Mouse (Mus musculus) heart, adult 18-20 months (tissue): ENCODE data around the gene Alg1. TPM values are rescaled to one million over a fixed set of nuclear protein-coding genes. Genes with fewer than 3 reads are reported as not detected.
"Not testable (repeated sequence)": the region's sequence is repeated elsewhere in the genome, so short reads cannot be mapped to it uniquely, and the experiment has no call there.

ENCODE experiments used
- DNase-seq, 2 experiments: peaks; one replicate each; pipeline ENCODE4 v3.0.0; 2021 to 2022; ENCODE audit warnings: mixed read lengths in 1 of 2
- long read RNA-seq, 2 experiments: library from polyadenylated mRNA; stranded (forward); transcript quantifications; one replicate each; pipeline ENCODE4 v2.0.0; 2021
- total RNA-seq, 2 experiments: library from RNA; stranded (reverse); gene quantifications; 2 replicates each; pipeline ENCODE4 v1.2.3; 2021

Alg1 gene
- 10 to 100 TPM; 12.8 to 13.3 TPM for total RNA-seq
- long read RNA-seq, experiment 1, transcript Alg1-202 (13 exons, 1,755 nt) = major isoform, 15 of 24 reads
- long read RNA-seq, experiment 1, partial matches to known transcripts = 2 of 24 reads
- long read RNA-seq, experiment 1, other reads (novel, unspliced or antisense) = 7 of 24 reads
- long read RNA-seq, experiment 2, transcript Alg1-202 (13 exons, 1,755 nt) = major isoform, 7 of 10 reads
- long read RNA-seq, experiment 2, partial matches to known transcripts = 0 of 10 reads
- long read RNA-seq, experiment 2, other reads (novel, unspliced or antisense) = 3 of 10 reads

GRCm38 (mm10) chr16:5233418-5234313 lies at the start of gene Alg1:
Gene Alg1 (plus strand): TSS chr16:5233621.
- peak; percentile 96 to 97 for DNase-seq

- no peak for DNase-seq
These were observed 49.3 kb upstream of the Alg1 start for GRCm38 (mm10) chr16:5184101-5184500.

GRCm38 (mm10) chr16:5184956-5185355 lies 48.5 kb upstream of the Alg1 start:
- no peak for DNase-seq

GRCm38 (mm10) chr16:5185691-5186090 lies 47.7 kb upstream of the Alg1 start:
- DNase-seq = peak in 1 of 2 experiments; percentile 28

GRCm38 (mm10) chr16:5186234-5186633 lies 47.2 kb upstream of the Alg1 start:
- peak; percentile 53 to 69 for DNase-seq

- peak; percentile 65 to 82 for DNase-seq
These were observed 38.3 kb upstream of the Alg1 start for GRCm38 (mm10) chr16:5195080-5195479.

- DNase-seq = peak; percentile 57 to 79
These were observed 30.7 kb upstream of the Alg1 start for GRCm38 (mm10) chr16:5202681-5203080.

- DNase-seq = peak in 1 of 2 experiments; percentile 47
These were observed 30.2 kb upstream of the Alg1 start for GRCm38 (mm10) chr16:5203200-5203599.

GRCm38 (mm10) chr16:5203668-5204433 lies 29.6 kb upstream of the Alg1 start, which contains the start of gene Nagpa:
Gene Nagpa (minus strand): TSS chr16:5204012.
- peak; percentile 84 to 90 for DNase-seq

GRCm38 (mm10) chr16:5205431-5205970 lies 27.9 kb upstream of the Alg1 start:
- peak in 1 of 2 experiments; percentile 23 for DNase-seq

- DNase-seq = peak in 1 of 2 experiments; percentile 34
These were observed 27.4 kb upstream of the Alg1 start for GRCm38 (mm10) chr16:5206051-5206450.

- DNase-seq = no peak
These were observed 23.1 kb upstream of the Alg1 start for GRCm38 (mm10) chr16:5210365-5210764.

GRCm38 (mm10) chr16:5212150-5212549 lies 21.3 kb upstream of the Alg1 start:
- DNase-seq = no peak

GRCm38 (mm10) chr16:5214126-5214525 lies 19.3 kb upstream of the Alg1 start:
- no peak for DNase-seq

GRCm38 (mm10) chr16:5216686-5217085 lies 16.7 kb upstream of the Alg1 start:
- DNase-seq = peak in 1 of 2 experiments; percentile 65

- peak in 1 of 2 experiments; percentile 36 for DNase-seq
These were observed 15.9 kb upstream of the Alg1 start for GRCm38 (mm10) chr16:5217341-5218133.

- DNase-seq = peak; percentile 37 to 45
These were observed 12.0 kb upstream of the Alg1 start for GRCm38 (mm10) chr16:5221403-5221802.

- peak; percentile 50 to 68 for DNase-seq
These were observed 11.3 kb upstream of the Alg1 start, which contains the start of gene AU021092 for GRCm38 (mm10) chr16:5222140-5222539. Gene AU021092 (minus strand): TSS chr16:5222299.

GRCm38 (mm10) chr16:5226534-5226933 lies 6.9 kb upstream of the Alg1 start:
- peak; percentile 36 to 44 for DNase-seq

GRCm38 (mm10) chr16:5227501-5227900 lies 5.9 kb upstream of the Alg1 start:
- DNase-seq = not testable (repeated sequence)

GRCm38 (mm10) chr16:5228103-5228502 lies 5.3 kb upstream of the Alg1 start:
- not testable (repeated sequence) for DNase-seq
